Comparison of ENCODE assay signal across 26 mouse cellular contexts in genomic region chr2:117143106-117143505, GRCm38 (mm10). TPM values are rescaled to one million over a fixed set of nuclear protein-coding genes. Genes with fewer than 3 reads are reported as not detected.
DNase-seq lines count a peak whose midpoint lies in the region; ATAC-seq and TF ChIP-seq lines count a peak whose summit lies in the region.
"Had no signal": no experiment of that assay in that cellular context is flagged by ENCODE, and none has a peak within 500 bp of the region (broad histone marks: within the 10 kb centered on the region; RNA-seq: fewer than 3 reads in every experiment).

No protein-coding gene starts in this region.

- H3K9ac ChIP-seq in liver, adult 2 months (ENCODE audit: low read depth, low read length): no peak overlapping the region
- H3K9ac ChIP-seq: embryonic facial prominence, embryonic 13.5 days; embryonic facial prominence, embryonic 15.5 days; forebrain, embryonic 12.5 days had no signal

- TF ChIP-seq POLR2A in liver, adult 2 months (IDR thresholded peaks at IDR 0.05; ENCODE audit: extremely low read depth, insufficient read depth, low read length): no peak

- DNase-seq in liver, adult 2 months (ENCODE audit: extremely low read depth, low read depth, low spot score): peak; percentile 51
- DNase-seq in liver (no peak), 416B (ENCODE audit: low read depth) (peak; percentile 71)
- no peak for DNase-seq in thymus, postnatal 14 days
- DNase-seq: adrenal gland, adult 8-10 months; adrenal gland, postnatal 14 days; adrenal gland, postnatal 36 days; B cell, adult 2 months; cerebellum, adult 11-12 months; cerebellum, adult 2 months; cerebellum, adult 9-10 months; cerebellum, postnatal 10 days; cerebellum, postnatal 25 days; embryo, embryonic 11 days had no signal

- H3K36me3 ChIP-seq in liver, adult 2 months (ENCODE audit: control insufficient read depth, insufficient read depth, low read length): no peaks in the 10 kb centered on the region
- H3K36me3 ChIP-seq: embryonic facial prominence, embryonic 13.5 days; embryonic facial prominence, embryonic 15.5 days; forebrain, embryonic 10.5 days; forebrain, embryonic 12.5 days had no signal

- H3K79me2 ChIP-seq in liver, adult 2 months (ENCODE audit: control insufficient read depth, insufficient read depth, low read length): peaks cover 9% of the 10 kb centered on the region; the same call in 1 of the 2 replicates

- no peaks in the 10 kb centered on the region for H3K27me3 ChIP-seq in liver, adult 2 months (ENCODE audit: control insufficient read depth, insufficient read depth, low read length)
- H3K27me3 ChIP-seq: CH12.LX; embryonic facial prominence, embryonic 13.5 days; embryonic facial prominence, embryonic 15.5 days; forebrain, embryonic 12.5 days; Patski had no signal

- ATAC-seq in common myeloid progenitor, adult 5-6 weeks (replicated peaks; ENCODE audit: low read depth, poor library complexity, severe bottlenecking): peak; percentile 36; the same call in 1 of the 2 replicates
- ATAC-seq: activated CD4-positive, CD25-positive, alpha-beta regulatory T cell, adult 4 months; CD4-positive, CD25-positive, alpha-beta regulatory T cell, adult 4 months; forebrain, embryonic 14.5 days; forebrain, embryonic 16.5 days; Patski had no signal

- H3K27ac ChIP-seq in liver, adult 2 months (replicated peaks; ENCODE audit: insufficient read depth, low read depth, low read length): no peak overlapping the region
- H3K27ac ChIP-seq: embryonic facial prominence, embryonic 13.5 days; embryonic facial prominence, embryonic 15.5 days; forebrain, embryonic 10.5 days; forebrain, embryonic 12.5 days had no signal

- 74% methylated on average over 4 of the region's 4 CpGs for WGBS in liver, adult 2 months

- H3K4me3 ChIP-seq in liver, adult 2 months (ENCODE audit: insufficient read depth, low read depth, low read length): no peak overlapping the region
- H3K4me3 ChIP-seq: embryonic facial prominence, embryonic 13.5 days; embryonic facial prominence, embryonic 15.5 days; erythroblast, embryonic 14.5 days; forebrain, embryonic 10.5 days; forebrain, embryonic 12.5 days had no signal

- no peak for TF ChIP-seq CTCF in liver, adult 2 months (IDR thresholded peaks at IDR 0.05; ENCODE audit: low read depth, low read length)

- H3K4me1 ChIP-seq in liver, adult 2 months (ENCODE audit: control insufficient read depth, insufficient read depth, low read length): peaks cover 11% of the 10 kb centered on the region

RNA-seq across cellular contexts. Expression of gene Spred1, which starts 21.9 kb away (rescaled TPM):
- 15.5 and 16.2 TPM in 2 replicates for total RNA-seq in liver, adult 2 months (2014; rRNA removed)
- 2.2 and 2.4 TPM in 2 replicates for polyA plus RNA-seq in liver, adult 2 months (2012; rRNA removed)
- 44.4 and 47.9 TPM in 2 replicates for total RNA-seq in common myeloid progenitor, adult 5-6 weeks (2017)

Comparison
In these comparisons a context has a peak if more than half of its experiments do, and no peak if none do; other contexts are left out.
1. DNase-seq: peak in liver, adult 2 months (single experiment) and 416B (single experiment); none in liver (single experiment) and thymus, postnatal 14 days (single experiment).